Mouse (Mus musculus) embryonic facial prominence, embryonic 12.5 days (tissue): ENCODE results near the gene Trp73. TPM values are rescaled to one million over a fixed set of nuclear protein-coding genes. Genes with fewer than 3 reads are reported as not detected.

ENCODE experiments used
- ATAC-seq: fragments of 200-750 bp; cut with Nextera tagmentation; 2 replicates; pipeline ENCODE4 v1.8.0; 2017; ENCODE audit not compliant: insufficient number of reproducible peaks, insufficient read depth, low FRiP score, low TSS enrichment
- H3K27ac ChIP-seq: fragments of 300-500 bp; sonication (generic); 2 replicates; pipeline ENCODE4 v1.5.1; 2016; ENCODE audit warnings: mild to moderate bottlenecking
- H3K27me3 ChIP-seq: fragments of 300-500 bp; sonication (generic); 2 replicates; pipeline ENCODE4 v1.6.1; 2016; ENCODE audit warnings: mild to moderate bottlenecking, moderate library complexity
- H3K36me3 ChIP-seq: fragments of 300-500 bp; sonication (generic); 2 replicates; pipeline ENCODE4 v1.6.1; 2016; ENCODE audit warnings: mild to moderate bottlenecking
- H3K4me1 ChIP-seq: fragments of 300-500 bp; sonication (generic); 2 replicates; pipeline ENCODE4 v1.6.1; 2016
- H3K4me2 ChIP-seq: fragments of 300-500 bp; sonication (generic); replicated peaks from 2 replicates; pipeline ENCODE4 v1.6.1; 2016; ENCODE audit warnings: mild to moderate bottlenecking, moderate library complexity
- H3K4me3 ChIP-seq: fragments of 300-500 bp; sonication (generic); 2 replicates; pipeline ENCODE4 v1.5.1; 2016; ENCODE audit warnings: mild to moderate bottlenecking
- H3K9ac ChIP-seq: fragments of 300-500 bp; sonication (generic); 2 replicates; pipeline ENCODE4 v1.6.1; 2016; ENCODE audit warnings: mild to moderate bottlenecking, moderate library complexity
- H3K9me3 ChIP-seq: fragments of 300-500 bp; sonication (generic); 2 replicates; pipeline ENCODE4 v1.6.1; 2016; ENCODE audit warnings: mild to moderate bottlenecking, moderate library complexity
- WGBS: fragments of 180-500 bp; shearing (Covaris S2); methylation state at CpG from one replicate; pipeline ENCODE4 v1.1.7; 2016; 5-methylcytosine and 5-hydroxymethylcytosine counted together
- polyA plus RNA-seq: library from polyadenylated mRNA; unstranded; fragments of >200 nt; fragmentation: Nextera tagmentation; extraction: Ambion mirVana; gene quantifications from 2 replicates; pipeline ENCODE4 v1.2.1, GENCODE M21; 2016

The Trp73 gene
- polyA plus RNA-seq, 1 experiment from 2014 or later = 1.5 TPM

DNA sequence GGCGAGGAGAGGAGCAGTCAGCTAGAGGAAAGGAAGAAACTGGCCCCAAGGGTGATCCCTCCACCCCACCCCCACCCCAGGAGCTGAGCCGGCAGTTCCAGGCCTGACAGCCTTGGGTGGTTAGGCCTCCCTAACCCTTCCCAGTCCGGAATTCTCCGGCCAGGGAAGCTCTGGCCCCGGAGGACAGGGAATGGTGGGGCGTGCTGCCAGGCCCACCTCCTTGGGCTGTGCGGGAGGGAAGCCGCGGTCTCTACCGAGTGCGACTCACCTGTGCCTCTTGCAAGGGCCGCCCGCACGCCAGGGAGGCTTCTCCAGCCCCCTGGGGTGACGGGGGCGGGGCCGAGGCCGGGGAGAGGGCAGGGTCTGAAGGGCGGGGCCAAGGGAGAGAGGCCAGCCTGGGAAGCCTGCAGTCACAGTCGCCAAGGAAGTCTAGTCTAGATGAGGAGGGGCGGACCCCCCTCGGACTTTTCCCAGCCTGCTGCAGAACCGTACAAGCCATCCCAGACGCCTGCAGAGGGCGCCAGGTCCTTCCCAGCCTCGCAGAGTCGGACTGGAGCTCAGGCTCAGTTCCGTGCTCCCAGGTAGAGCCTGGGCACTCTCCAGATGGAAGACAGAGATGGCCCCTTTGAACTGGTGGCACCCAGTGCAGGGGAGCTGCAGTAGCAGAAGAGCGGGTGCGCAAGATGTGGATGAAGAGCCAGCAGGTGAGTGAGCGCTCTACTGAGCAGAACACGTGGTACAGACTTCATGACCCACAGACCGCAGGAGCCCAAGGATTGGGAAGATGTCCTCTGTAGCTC is 114.2 kb downstream of the Trp73 start, which contains the start of gene Smim1:
Gene Smim1 (minus strand): TSS at position 590 of the 800 bp plus-strand sequence.
- WGBS = 2% methylated on average over 33 of the region's 33 CpGs
- peaks cover 10% of the 10 kb centered on the region for H3K4me1 ChIP-seq
- H3K9me3 ChIP-seq = no peaks in the 10 kb centered on the region
- peak; percentile 59 for ATAC-seq
- H3K9ac ChIP-seq = peak within 1 kb of the TSS; percentile 48; the same call in 1 of the 2 replicates
- peaks cover 13% of the 10 kb centered on the region for H3K36me3 ChIP-seq
- H3K4me2 ChIP-seq = peak within 1 kb of the TSS; percentile 57
- peak within 1 kb of the TSS; percentile 37 for H3K27ac ChIP-seq
- H3K4me3 ChIP-seq = peak within 1 kb of the TSS; percentile 35
- H3K27me3 ChIP-seq = peaks cover 34% of the 10 kb centered on the region

- Histone ChIP-seq H3K36me3 (peaks cover 22% of the 10 kb centered on the region), H3K27me3 (peaks cover 34% of the 10 kb centered on the region), H3K9me3 (no peaks in the 10 kb centered on the region), H3K27ac (peak overlapping the region; percentile 37), H3K4me1 (peaks cover 10% of the 10 kb centered on the region), H3K4me3 (0 out of 2 replicates have a peak overlapping the region, but pooled peaks have one; percentile 35), H3K9ac (no peak overlapping the region), H3K4me2 (peak overlapping the region; percentile 57)
- ATAC-seq = no peak
- 33% methylated on average over 17 of the region's 17 CpGs for WGBS
These were observed 115.1 kb downstream of the Trp73 start for GRCm38 (mm10) chr4:154024729-154025521.

DNA sequence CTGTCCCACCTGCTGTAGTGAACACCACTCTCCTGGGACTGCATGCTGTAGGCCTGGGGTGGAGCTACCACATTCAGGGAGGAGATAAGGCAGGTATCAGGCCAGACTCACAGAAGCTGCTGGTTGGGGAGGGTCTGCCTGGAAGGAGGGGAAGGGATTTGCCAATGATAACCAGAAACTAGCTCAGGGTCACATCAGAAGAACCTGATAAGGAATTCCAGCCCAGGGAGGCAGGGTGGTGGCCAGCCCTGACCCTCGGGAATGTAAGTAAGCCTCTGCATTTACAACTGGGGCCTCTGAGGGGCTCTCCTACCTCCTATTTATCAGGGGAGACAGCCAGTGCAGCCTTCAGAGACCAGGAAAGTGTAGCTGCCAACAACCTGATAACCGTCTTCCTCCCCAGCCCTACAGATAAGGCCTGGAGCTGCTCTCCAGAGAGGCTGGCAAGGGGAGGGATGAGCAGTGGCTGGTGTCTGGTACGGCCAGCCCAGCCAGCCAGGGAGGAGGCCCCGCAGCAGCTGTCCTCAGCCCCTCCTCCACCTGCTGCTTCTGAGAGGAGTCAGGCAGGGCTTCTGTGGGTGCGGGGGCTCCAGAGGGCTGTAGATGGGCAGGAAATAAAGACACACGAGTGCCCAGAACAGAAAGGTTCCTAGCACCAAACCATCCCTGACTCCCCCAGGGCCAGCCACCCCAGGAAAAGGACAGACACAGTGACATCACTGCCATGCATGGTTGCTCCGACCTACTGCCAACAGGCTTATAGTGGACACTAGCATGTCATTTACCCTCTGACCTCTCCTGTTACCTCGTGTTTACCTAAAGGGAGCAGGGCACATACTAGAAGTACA is 116.0 kb downstream of the Trp73 start:
- Histone ChIP-seq H3K4me1 (peaks cover 10% of the 10 kb centered on the region), H3K4me3 (no peak overlapping the region), H3K36me3 (peaks cover 32% of the 10 kb centered on the region), H3K27me3 (peaks cover 34% of the 10 kb centered on the region), H3K27ac (no peak overlapping the region), H3K9ac (no peak overlapping the region), H3K4me2 (no peak overlapping the region), H3K9me3 (no peaks in the 10 kb centered on the region)
- WGBS = 25% methylated on average over 8 of the region's 8 CpGs
- ATAC-seq = no peak

GRCm38 (mm10) chr4:154022844-154023243 is 117.2 kb downstream of the Trp73 start:
- WGBS = 45% methylated on average over 4 of the region's 4 CpGs
- Histone ChIP-seq H3K27ac (no peak overlapping the region), H3K27me3 (peaks cover 34% of the 10 kb centered on the region), H3K4me2 (no peak overlapping the region), H3K36me3 (peaks cover 43% of the 10 kb centered on the region), H3K4me3 (no peak overlapping the region), H3K4me1 (peaks cover 10% of the 10 kb centered on the region), H3K9ac (no peak overlapping the region), H3K9me3 (no peaks in the 10 kb centered on the region)
- ATAC-seq = no peak

DNA sequence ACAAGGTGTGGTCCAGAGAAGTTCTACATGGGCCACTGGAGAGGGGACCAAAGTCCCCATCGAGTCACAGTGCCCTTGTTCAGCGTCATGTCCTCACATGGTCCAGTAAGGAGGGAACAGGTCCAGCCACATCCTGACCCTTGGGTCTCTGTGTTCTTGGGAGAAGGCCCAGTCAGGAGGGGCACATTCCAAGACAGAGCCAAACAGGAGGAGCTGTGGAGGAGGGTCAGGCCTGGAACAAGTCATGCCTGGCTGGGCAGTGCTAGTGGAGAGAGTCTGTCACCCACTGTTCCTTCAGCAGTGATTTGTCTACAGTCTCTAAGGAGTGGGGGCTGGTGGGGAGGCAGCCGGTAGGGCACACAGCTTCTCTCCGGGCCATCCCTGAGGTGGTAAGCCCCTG is 117.6 kb downstream of the Trp73 start:
- no peak for ATAC-seq
- Histone ChIP-seq H3K36me3 (peaks cover 48% of the 10 kb centered on the region), H3K9ac (no peak overlapping the region)

DNA sequence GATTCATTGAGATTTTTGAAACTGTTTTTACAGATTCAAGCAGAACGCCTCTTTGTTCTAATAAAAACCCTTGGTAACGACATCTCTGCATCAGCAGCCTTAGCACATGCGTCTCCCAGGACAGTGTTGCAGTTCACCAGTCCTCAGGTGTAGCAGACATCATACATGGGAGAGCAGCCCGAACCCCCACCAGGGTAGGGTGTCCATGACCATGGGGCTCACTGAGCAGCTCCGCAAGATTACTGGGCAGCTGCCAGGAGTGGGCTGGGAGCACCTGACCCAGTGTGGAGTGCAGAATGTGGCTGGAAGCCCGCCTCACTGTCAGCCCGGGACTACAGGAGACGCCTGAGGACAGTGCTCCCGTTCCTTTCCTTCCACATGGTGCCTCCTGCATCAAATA is 118.6 kb downstream of the Trp73 start:
- no peaks in the 10 kb centered on the region for H3K9me3 ChIP-seq
- H3K27me3 ChIP-seq = peaks cover 25% of the 10 kb centered on the region
- WGBS = 87% methylated on average over 9 of the region's 9 CpGs
- no peak overlapping the region for H3K4me3 ChIP-seq
- peaks cover 10% of the 10 kb centered on the region for H3K4me1 ChIP-seq
- H3K9ac ChIP-seq = no peak overlapping the region
- peaks cover 57% of the 10 kb centered on the region for H3K36me3 ChIP-seq
- H3K4me2 ChIP-seq = no peak overlapping the region
- no peak for ATAC-seq
- H3K27ac ChIP-seq = no peak overlapping the region

More for the DNA sequence above, 117.6 kb downstream of the Trp73 start:
- Histone ChIP-seq H3K27ac (no peak overlapping the region), H3K4me1 (peaks cover 10% of the 10 kb centered on the region), H3K27me3 (peaks cover 34% of the 10 kb centered on the region), H3K4me2 (no peak overlapping the region), H3K4me3 (no peak overlapping the region), H3K9me3 (no peaks in the 10 kb centered on the region)
- whole genome bisulfite sequencing = 70% methylated on average over 4 of the region's 4 CpGs

DNA sequence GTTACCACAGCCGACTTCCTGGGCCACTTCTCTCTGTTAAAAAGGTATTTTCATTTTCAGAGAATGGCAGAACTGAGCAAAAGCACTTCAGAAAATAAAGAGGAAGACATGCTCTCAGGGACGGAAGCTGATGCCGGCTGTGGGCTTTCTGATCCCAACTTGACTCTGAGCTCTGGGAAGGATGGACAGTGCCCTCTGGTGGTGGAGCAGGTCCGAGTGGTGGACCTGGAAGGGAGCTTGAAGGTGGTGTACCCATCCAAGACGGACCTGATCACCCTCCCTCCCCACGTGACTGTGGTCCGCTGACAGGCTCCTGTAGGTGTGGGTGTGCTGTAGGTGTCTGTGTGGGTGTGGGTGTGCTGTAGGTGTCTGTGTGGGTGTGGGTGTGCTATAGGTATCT is 120.4 kb downstream of the Trp73 start:
- 77% methylated on average over 7 of the region's 7 CpGs for WGBS
- H3K4me3 ChIP-seq = no peak overlapping the region
- no peak overlapping the region for H3K4me2 ChIP-seq
- peaks cover 73% of the 10 kb centered on the region for H3K36me3 ChIP-seq
- no peak overlapping the region for H3K27ac ChIP-seq
- peaks cover 7% of the 10 kb centered on the region for H3K27me3 ChIP-seq
- ATAC-seq = no peak
- H3K4me1 ChIP-seq = no peaks in the 10 kb centered on the region
- H3K9ac ChIP-seq = no peak overlapping the region
- H3K9me3 ChIP-seq = no peaks in the 10 kb centered on the region

GRCm38 (mm10) chr4:154015476-154015875 is 124.5 kb downstream of the Trp73 start:
- no peak overlapping the region for H3K4me3 ChIP-seq
- peaks cover 60% of the 10 kb centered on the region for H3K36me3 ChIP-seq
- no peak overlapping the region for H3K4me2 ChIP-seq
- no peak overlapping the region for H3K27ac ChIP-seq
- ATAC-seq = no peak
- H3K27me3 ChIP-seq = no peaks in the 10 kb centered on the region
- no peak overlapping the region for H3K9ac ChIP-seq
- peaks cover 17% of the 10 kb centered on the region for H3K4me1 ChIP-seq
- WGBS = 88% methylated on average over 11 of the region's 11 CpGs
- H3K9me3 ChIP-seq = no peaks in the 10 kb centered on the region

- WGBS = 2% methylated on average over 55 of the region's 55 CpGs
- Histone ChIP-seq H3K4me2 (peak overlapping the region; percentile 97), H3K27me3 (no peaks in the 10 kb centered on the region), H3K36me3 (peaks cover 30% of the 10 kb centered on the region), H3K27ac (peak overlapping the region; percentile 50), H3K4me3 (peak overlapping the region; percentile 100), H3K9ac (peak overlapping the region; percentile 98), H3K9me3 (no peaks in the 10 kb centered on the region), H3K4me1 (peaks cover 17% of the 10 kb centered on the region)
- ATAC-seq = no peak
These were observed 127.7 kb downstream of the Trp73 start for GRCm38 (mm10) chr4:154012132-154012882.

DNA sequence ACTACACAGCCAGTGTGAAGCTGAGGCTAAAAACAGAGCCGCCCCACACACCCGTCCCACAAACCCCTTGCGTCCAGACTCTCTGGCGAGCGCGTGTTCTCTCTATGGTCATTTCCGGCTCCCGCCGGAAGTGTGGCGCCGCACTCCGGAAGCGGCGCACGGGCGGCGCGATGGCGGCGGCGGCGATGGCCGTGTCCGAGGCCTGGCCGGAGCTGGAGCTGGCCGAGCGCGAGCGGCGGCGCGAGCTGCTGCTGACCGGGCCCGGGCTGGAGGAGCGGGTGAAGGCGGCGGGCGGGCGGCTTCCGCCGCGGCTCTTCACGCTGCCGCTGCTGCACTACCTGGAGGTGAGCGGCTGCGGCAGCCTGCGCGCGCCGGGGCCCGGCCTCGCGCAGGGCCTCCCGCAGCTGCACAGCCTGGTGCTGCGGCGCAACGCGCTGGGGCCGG is 128.3 kb downstream of the Trp73 start, which contains the start of gene Lrrc47:
Gene Lrrc47 (plus strand): TSS at position 86 of the 444 bp plus-strand sequence.
- no peaks in the 10 kb centered on the region for H3K27me3 ChIP-seq
- H3K27ac ChIP-seq = peak within 1 kb of the TSS; percentile 50
- H3K4me1 ChIP-seq = peaks cover 17% of the 10 kb centered on the region
- H3K9me3 ChIP-seq = no peaks in the 10 kb centered on the region
- H3K9ac ChIP-seq = peak within 1 kb of the TSS; percentile 98
- under 1% methylated on average over 56 of the region's 59 CpGs for WGBS
- peaks cover 30% of the 10 kb centered on the region for H3K36me3 ChIP-seq
- peak; percentile 87 for ATAC-seq
- H3K4me2 ChIP-seq = peak within 1 kb of the TSS; percentile 97
- peak within 1 kb of the TSS; percentile 100 for H3K4me3 ChIP-seq
